Mouse (Mus musculus): ENCODE data around the gene Gm45713.

- TF ChIP-seq POLR2A (IDR thresholded peaks at IDR 0.05; ENCODE audit: control insufficient read depth, low read depth, low read length) (peak; percentile 65), CTCF (IDR thresholded peaks at IDR 0.05; ENCODE audit: control insufficient read depth, insufficient read depth, insufficient replicate concordance, low read depth, low read length) (no peak)
These were observed 39.9 kb upstream of the Gm45713 start for GRCm38 (mm10) chr7:45175929-45176328.

Data from testis, adult 2 months (tissue).